Mouse (Mus musculus): ENCODE data around the gene Cbx5. TPM values are rescaled to one million over a fixed set of nuclear protein-coding genes. Genes with fewer than 3 reads are reported as not detected.

The Cbx5 gene
- polyA plus RNA-seq, 1 experiment: 0.95 TPM

- no peak overlapping the region for H3K4me3 ChIP-seq (replicated peaks)
- TF ChIP-seq TAL1 (IDR thresholded peaks at IDR 0.05; ENCODE audit: low read length): no peak
- no peak for TF ChIP-seq GATA1 (IDR thresholded peaks at IDR 0.05; ENCODE audit: low read length)
- H3K27me3 ChIP-seq (ENCODE audit: control insufficient read depth): no peaks in the 10 kb centered on the region
- H3K4me1 ChIP-seq (ENCODE audit: control insufficient read depth): peaks cover 17% of the 10 kb centered on the region
- H3K9me3 ChIP-seq (ENCODE audit: control insufficient read depth, low read length): no peaks in the 10 kb centered on the region
- H3K36me3 ChIP-seq (ENCODE audit: control insufficient read depth): peaks cover 78% of the 10 kb centered on the region
These were observed 12.0 kb downstream of the Cbx5 start for GRCm38 (mm10) chr15:103227572-103227971.

DNA sequence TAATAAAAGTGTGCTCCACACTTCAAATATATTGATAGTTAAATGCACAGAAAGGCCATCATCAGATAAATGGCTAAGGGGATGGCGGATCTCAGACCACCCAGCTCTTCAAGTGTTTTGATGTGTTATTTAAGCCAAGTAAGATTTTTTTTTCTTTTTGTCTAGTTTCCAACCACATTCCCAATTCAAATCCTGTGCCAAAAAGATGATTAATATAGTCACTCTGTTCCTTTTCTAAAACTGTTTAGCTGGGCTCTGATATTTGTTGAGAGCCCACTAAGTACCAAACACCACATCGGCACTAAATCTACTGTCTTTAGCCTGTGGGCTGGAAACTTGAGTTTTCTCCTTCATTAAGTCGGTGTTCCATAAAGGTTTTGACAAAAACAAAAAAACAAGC lies 12.6 kb downstream of the Cbx5 start:
- no peaks in the 10 kb centered on the region for H3K9me3 ChIP-seq (ENCODE audit: control insufficient read depth, low read length)
- TF ChIP-seq TAL1 (IDR thresholded peaks at IDR 0.05; ENCODE audit: low read length) (no peak), GATA1 (IDR thresholded peaks at IDR 0.05; ENCODE audit: low read length) (no peak)
- H3K4me1 ChIP-seq (ENCODE audit: control insufficient read depth): peaks cover 17% of the 10 kb centered on the region
- peaks cover 73% of the 10 kb centered on the region for H3K36me3 ChIP-seq (ENCODE audit: control insufficient read depth)
- H3K27me3 ChIP-seq (ENCODE audit: control insufficient read depth): no peaks in the 10 kb centered on the region
- no peak overlapping the region for H3K4me3 ChIP-seq (replicated peaks)

DNA sequence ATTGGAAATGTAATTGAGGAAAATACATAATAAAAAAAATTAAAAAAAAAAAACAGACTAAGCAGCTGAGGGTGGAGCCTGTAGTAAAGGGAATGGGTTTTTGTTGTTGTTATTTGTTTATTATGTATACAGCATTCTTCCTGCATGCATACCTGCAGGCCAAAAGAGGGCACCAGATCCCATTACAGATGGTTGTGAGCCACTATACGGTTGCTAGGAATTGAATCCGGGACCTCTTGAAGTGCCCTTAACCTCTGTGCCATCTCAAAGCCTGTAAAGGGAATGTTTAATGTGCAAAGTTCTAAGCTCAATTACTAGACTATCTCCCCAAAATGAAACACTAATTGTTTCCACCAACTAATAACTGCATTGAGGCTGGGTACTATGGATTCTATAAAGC lies 15.5 kb downstream of the Cbx5 start:
- Histone ChIP-seq H3K36me3 (ENCODE audit: control insufficient read depth) (peaks cover 81% of the 10 kb centered on the region), H3K4me1 (ENCODE audit: control insufficient read depth) (peaks cover 28% of the 10 kb centered on the region), H3K27me3 (ENCODE audit: control insufficient read depth) (no peaks in the 10 kb centered on the region), H3K9me3 (ENCODE audit: control insufficient read depth, low read length) (no peaks in the 10 kb centered on the region), H3K4me3 (replicated peaks) (no peak overlapping the region)
- TF ChIP-seq TAL1 (IDR thresholded peaks at IDR 0.05; ENCODE audit: low read length): no peak
- no peak for TF ChIP-seq GATA1 (IDR thresholded peaks at IDR 0.05; ENCODE audit: low read length)

DNA sequence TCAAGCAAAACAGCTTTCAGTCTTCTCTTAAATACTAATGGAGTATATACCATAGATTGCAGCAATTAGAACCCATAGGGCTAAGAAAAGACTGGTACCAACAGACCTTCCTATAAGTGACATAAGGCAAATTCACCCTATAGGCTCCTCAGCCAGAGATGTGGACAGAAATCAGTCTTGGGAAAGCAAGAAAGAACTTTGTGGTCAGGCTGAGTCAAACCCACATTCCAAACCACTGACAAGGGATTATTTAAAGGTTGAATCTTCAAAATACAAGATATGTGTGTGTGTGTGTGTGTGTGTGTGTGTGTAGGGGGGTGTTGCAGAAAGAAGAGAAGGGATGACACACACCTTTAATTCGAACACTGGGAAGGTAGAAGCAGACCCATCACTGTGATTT lies 18.2 kb downstream of the Cbx5 start:
- H3K9me3 ChIP-seq (ENCODE audit: control insufficient read depth, low read length): no peaks in the 10 kb centered on the region
- H3K27me3 ChIP-seq (ENCODE audit: control insufficient read depth): no peaks in the 10 kb centered on the region
- no peak overlapping the region for H3K4me3 ChIP-seq (replicated peaks)
- no peak for TF ChIP-seq TAL1 (IDR thresholded peaks at IDR 0.05; ENCODE audit: low read length)
- TF ChIP-seq GATA1 (IDR thresholded peaks at IDR 0.05; ENCODE audit: low read length): no peak
- peaks cover 28% of the 10 kb centered on the region for H3K4me1 ChIP-seq (ENCODE audit: control insufficient read depth)
- H3K36me3 ChIP-seq (ENCODE audit: control insufficient read depth): peaks cover 76% of the 10 kb centered on the region

- Histone ChIP-seq H3K4me3 (replicated peaks) (no peak overlapping the region), H3K36me3 (ENCODE audit: control insufficient read depth) (peaks cover 76% of the 10 kb centered on the region), H3K4me1 (ENCODE audit: control insufficient read depth) (peaks cover 34% of the 10 kb centered on the region), H3K9me3 (ENCODE audit: control insufficient read depth, low read length) (no peaks in the 10 kb centered on the region), H3K27me3 (ENCODE audit: control insufficient read depth) (no peaks in the 10 kb centered on the region)
- no peak for TF ChIP-seq TAL1 (IDR thresholded peaks at IDR 0.05; ENCODE audit: low read length)
- TF ChIP-seq GATA1 (IDR thresholded peaks at IDR 0.05; ENCODE audit: low read length): no peak
These were observed 18.8 kb downstream of the Cbx5 start for GRCm38 (mm10) chr15:103220785-103221184.

- TF ChIP-seq GATA1 (IDR thresholded peaks at IDR 0.05; ENCODE audit: low read length): no peak
- no peak for TF ChIP-seq TAL1 (IDR thresholded peaks at IDR 0.05; ENCODE audit: low read length)
- H3K4me3 ChIP-seq (replicated peaks): no peak overlapping the region
- H3K27me3 ChIP-seq (ENCODE audit: control insufficient read depth): no peaks in the 10 kb centered on the region
- peaks cover 34% of the 10 kb centered on the region for H3K4me1 ChIP-seq (ENCODE audit: control insufficient read depth)
- no peaks in the 10 kb centered on the region for H3K9me3 ChIP-seq (ENCODE audit: control insufficient read depth, low read length)
- peaks cover 82% of the 10 kb centered on the region for H3K36me3 ChIP-seq (ENCODE audit: control insufficient read depth)
These were observed 23.6 kb downstream of the Cbx5 start for GRCm38 (mm10) chr15:103216052-103216451.

- TF ChIP-seq TAL1 (IDR thresholded peaks at IDR 0.05; ENCODE audit: low read length) (no peak), GATA1 (IDR thresholded peaks at IDR 0.05; ENCODE audit: low read length) (no peak)
- Histone ChIP-seq H3K4me3 (replicated peaks) (peak overlapping the region; percentile 40), H3K36me3 (ENCODE audit: control insufficient read depth) (peaks cover 82% of the 10 kb centered on the region), H3K4me1 (ENCODE audit: control insufficient read depth) (peaks cover 32% of the 10 kb centered on the region), H3K9me3 (ENCODE audit: control insufficient read depth, low read length) (no peaks in the 10 kb centered on the region), H3K27me3 (ENCODE audit: control insufficient read depth) (no peaks in the 10 kb centered on the region)
These were observed 24.4 kb downstream of the Cbx5 start for GRCm38 (mm10) chr15:103214971-103215907.

GRCm38 (mm10) chr15:103214149-103214548 lies 25.5 kb downstream of the Cbx5 start:
- H3K4me3 ChIP-seq (replicated peaks): no peak overlapping the region
- peaks cover 81% of the 10 kb centered on the region for H3K36me3 ChIP-seq (ENCODE audit: control insufficient read depth)
- H3K27me3 ChIP-seq (ENCODE audit: control insufficient read depth): no peaks in the 10 kb centered on the region
- H3K9me3 ChIP-seq (ENCODE audit: control insufficient read depth, low read length): no peaks in the 10 kb centered on the region
- no peak for TF ChIP-seq GATA1 (IDR thresholded peaks at IDR 0.05; ENCODE audit: low read length)
- no peak for TF ChIP-seq TAL1 (IDR thresholded peaks at IDR 0.05; ENCODE audit: low read length)
- peaks cover 26% of the 10 kb centered on the region for H3K4me1 ChIP-seq (ENCODE audit: control insufficient read depth)

- no peak overlapping the region for H3K4me3 ChIP-seq (replicated peaks)
- peaks cover 99% of the 10 kb centered on the region for H3K36me3 ChIP-seq (ENCODE audit: control insufficient read depth)
- TF ChIP-seq TAL1 (IDR thresholded peaks at IDR 0.05; ENCODE audit: low read length) (no peak), GATA1 (IDR thresholded peaks at IDR 0.05; ENCODE audit: low read length) (no peak)
- H3K4me1 ChIP-seq (ENCODE audit: control insufficient read depth): no peaks in the 10 kb centered on the region; the same call in 1 of the 2 replicates
- no peaks in the 10 kb centered on the region for H3K9me3 ChIP-seq (ENCODE audit: control insufficient read depth, low read length)
- no peaks in the 10 kb centered on the region for H3K27me3 ChIP-seq (ENCODE audit: control insufficient read depth)
These were observed 34.5 kb downstream of the Cbx5 start for GRCm38 (mm10) chr15:103205156-103205555.
